Mouse (Mus musculus): Measurements from ENCODE around the gene Hint1.

GRCm38 (mm10) chr11:54867049-54867385 is 834 bp downstream of the Hint1 start:
- TF ChIP-seq POLR2AphosphoS5 (IDR thresholded peaks at IDR 0.05; ENCODE audit: borderline replicate concordance, low read depth, low read length) (no peak), ZC3H11A (IDR thresholded peaks at IDR 0.05; ENCODE audit: low read depth, low read length) (no peak)

Data from MEL (cell line).